Mouse (Mus musculus): ENCODE results near the gene Tbx4. TPM values are rescaled to one million over a fixed set of nuclear protein-coding genes. Genes with fewer than 3 reads are reported as not detected.
A peak's percentile ranks its signal among the peaks of the same experiment; 100 is the strongest.

Gene Tbx4
- polyA plus RNA-seq, 1 experiment from 2014 or later = 0.21 TPM

DNA sequence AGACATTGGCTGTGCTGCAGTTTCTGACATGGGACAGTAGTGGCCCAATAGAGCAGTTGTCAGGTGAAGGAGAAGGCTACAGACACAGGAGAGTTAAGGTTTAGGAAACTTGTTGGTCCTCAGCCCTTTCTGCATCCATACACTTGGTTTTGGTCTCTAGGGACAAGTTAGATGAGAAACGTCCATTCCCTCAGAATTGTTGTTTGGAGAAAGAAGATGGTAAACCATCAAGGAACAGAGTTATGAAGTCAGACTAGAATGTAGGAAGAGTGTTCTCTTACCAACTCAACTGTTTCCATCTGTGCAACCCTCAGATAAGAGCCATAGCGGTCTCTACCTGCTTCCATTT, 5.4 kb downstream of the Tbx4 start:
- H3K4me2 ChIP-seq (ENCODE audit: low read depth, low read length, severe bottlenecking) = no peak overlapping the region
- H3K4me3 ChIP-seq (ENCODE audit: low read depth, low read length) = no peak overlapping the region
- 8% methylated on average over 2 of the region's 2 CpGs for WGBS
- peaks cover 12% of the 10 kb centered on the region; the same call in 1 of the 2 replicates for H3K4me1 ChIP-seq (replicated peaks; ENCODE audit: control insufficient read depth, insufficient read depth, low read length)
- H3K27ac ChIP-seq (ENCODE audit: low read depth, low read length) = no peak overlapping the region
- H3K9ac ChIP-seq (ENCODE audit: low read length) = no peak overlapping the region
- no peak for DNase-seq (ENCODE audit: low spot score)
- H3K36me3 ChIP-seq (ENCODE audit: control insufficient read depth, insufficient read depth, low read length) = no peaks in the 10 kb centered on the region
- no peaks in the 10 kb centered on the region for H3K9me3 ChIP-seq (ENCODE audit: control insufficient read depth, low read length)
- no peak for ATAC-seq (replicated peaks; ENCODE audit: low FRiP score)
- H3K27me3 ChIP-seq (ENCODE audit: control insufficient read depth, insufficient read depth, low read length) = peaks cover 87% of the 10 kb centered on the region

DNA sequence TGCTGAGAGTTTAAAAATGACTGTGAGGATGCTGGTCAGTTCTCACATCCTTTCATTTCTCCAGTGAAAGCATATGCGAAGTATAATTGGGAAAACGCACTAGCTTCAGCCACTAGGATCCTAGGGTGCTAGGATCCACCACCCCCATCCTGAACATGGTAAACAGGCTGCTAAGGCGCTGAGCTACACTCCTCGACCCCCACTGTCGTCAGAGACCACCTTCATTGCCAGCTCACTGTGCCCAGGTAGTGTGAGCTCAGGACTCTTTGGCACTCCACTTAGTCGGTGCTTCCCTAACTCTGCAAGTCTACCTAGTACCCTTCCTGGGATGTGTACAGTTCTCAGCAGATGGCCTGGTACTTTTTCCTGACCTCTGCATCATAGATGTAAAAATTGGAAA, 6.5 kb downstream of the Tbx4 start:
- ATAC-seq (replicated peaks; ENCODE audit: low FRiP score) (no peak), DNase-seq (ENCODE audit: low spot score) (no peak)
- Histone ChIP-seq H3K27me3 (ENCODE audit: control insufficient read depth, insufficient read depth, low read length) (peaks cover 95% of the 10 kb centered on the region), H3K27ac (ENCODE audit: low read depth, low read length) (no peak overlapping the region), H3K9me3 (ENCODE audit: control insufficient read depth, low read length) (no peaks in the 10 kb centered on the region), H3K4me2 (ENCODE audit: low read depth, low read length, severe bottlenecking) (no peak overlapping the region), H3K9ac (ENCODE audit: low read length) (no peak overlapping the region), H3K4me3 (ENCODE audit: low read depth, low read length) (no peak overlapping the region), H3K4me1 (replicated peaks; ENCODE audit: control insufficient read depth, insufficient read depth, low read length) (peaks cover 12% of the 10 kb centered on the region; the same call in 1 of the 2 replicates), H3K36me3 (ENCODE audit: control insufficient read depth, insufficient read depth, low read length) (no peaks in the 10 kb centered on the region)
- 2% methylated on average over 6 of the region's 6 CpGs for WGBS

DNA sequence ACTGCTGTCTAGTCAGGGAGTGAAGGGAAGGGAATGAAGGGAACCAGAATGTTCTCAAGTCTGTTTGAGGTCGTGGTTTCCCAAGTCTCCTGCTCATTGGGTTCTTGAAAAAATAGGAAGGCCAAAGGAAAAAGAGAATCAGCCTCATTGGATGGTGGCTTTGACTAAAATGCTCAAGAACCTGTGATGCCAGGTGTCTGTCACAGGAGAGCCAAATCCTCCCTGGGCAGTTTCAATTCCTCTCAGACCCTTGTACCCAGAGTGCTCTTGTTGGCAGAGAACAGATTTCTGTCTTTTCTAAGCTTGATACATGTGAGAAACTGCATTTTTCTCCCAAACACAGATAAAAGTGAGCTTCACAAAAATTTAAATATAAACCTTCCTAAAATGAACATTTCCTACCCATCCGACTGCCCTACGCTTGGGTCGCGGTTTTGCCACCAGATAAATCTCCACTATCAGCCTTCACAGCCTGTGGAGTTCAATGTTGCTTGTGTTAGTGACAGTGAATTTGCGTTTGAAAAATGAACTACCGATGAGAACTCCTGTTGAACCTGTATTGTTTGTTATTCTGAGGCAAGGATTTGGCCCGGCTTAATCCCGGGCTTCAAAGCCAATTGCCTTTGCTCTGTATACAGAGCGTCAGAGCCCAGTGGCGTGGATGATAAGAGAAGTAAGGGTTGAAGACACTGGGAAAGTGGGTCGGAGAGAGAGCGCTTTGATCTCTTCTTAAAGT, 7.3 kb downstream of the Tbx4 start:
- Histone ChIP-seq H3K9ac (ENCODE audit: low read length) (no peak overlapping the region), H3K4me2 (ENCODE audit: low read depth, low read length, severe bottlenecking) (no peak overlapping the region), H3K9me3 (ENCODE audit: control insufficient read depth, low read length) (no peaks in the 10 kb centered on the region), H3K27me3 (ENCODE audit: control insufficient read depth, insufficient read depth, low read length) (peaks cover 95% of the 10 kb centered on the region), H3K4me3 (ENCODE audit: low read depth, low read length) (no peak overlapping the region), H3K27ac (ENCODE audit: low read depth, low read length) (no peak overlapping the region), H3K36me3 (ENCODE audit: control insufficient read depth, insufficient read depth, low read length) (no peaks in the 10 kb centered on the region), H3K4me1 (replicated peaks; ENCODE audit: control insufficient read depth, insufficient read depth, low read length) (0 out of 2 replicates have a peak, but pooled peaks cover 8% of the 10 kb centered on the region)
- WGBS = under 1% methylated on average over 13 of the region's 13 CpGs
- ATAC-seq (replicated peaks; ENCODE audit: low FRiP score) (no peak), DNase-seq (ENCODE audit: low spot score) (no peak)

DNA sequence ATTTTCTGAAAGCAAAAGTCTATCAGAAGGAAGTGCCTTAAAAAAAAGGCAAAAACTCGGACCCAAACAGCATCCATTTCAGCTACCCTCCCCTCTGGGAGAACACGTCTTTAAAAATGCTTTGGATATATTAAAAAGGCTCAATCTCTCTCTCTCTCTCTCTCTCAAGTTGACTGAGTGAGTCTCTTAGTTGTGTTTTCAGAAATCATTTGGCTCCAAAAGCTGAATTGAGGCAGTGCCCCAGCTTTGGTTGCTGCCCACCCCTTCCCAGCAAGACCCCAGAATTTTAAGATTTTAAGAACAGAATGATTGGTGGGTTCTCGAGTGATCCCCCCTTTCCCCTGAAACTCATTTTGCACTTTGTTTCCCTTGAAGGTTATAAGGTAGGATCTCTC, 7.9 kb downstream of the Tbx4 start:
- no peak for DNase-seq (ENCODE audit: low spot score)
- no peak overlapping the region for H3K9ac ChIP-seq (ENCODE audit: low read length)
- ATAC-seq (replicated peaks; ENCODE audit: low FRiP score) = no peak
- H3K9me3 ChIP-seq (ENCODE audit: control insufficient read depth, low read length) = no peaks in the 10 kb centered on the region
- no peak overlapping the region for H3K4me3 ChIP-seq (ENCODE audit: low read depth, low read length)
- no peaks in the 10 kb centered on the region for H3K36me3 ChIP-seq (ENCODE audit: control insufficient read depth, insufficient read depth, low read length)
- H3K4me2 ChIP-seq (ENCODE audit: low read depth, low read length, severe bottlenecking) = no peak overlapping the region
- 0 out of 2 replicates have a peak, but pooled peaks cover 8% of the 10 kb centered on the region for H3K4me1 ChIP-seq (replicated peaks; ENCODE audit: control insufficient read depth, insufficient read depth, low read length)
- peaks cover 90% of the 10 kb centered on the region for H3K27me3 ChIP-seq (ENCODE audit: control insufficient read depth, insufficient read depth, low read length)
- WGBS = 1% methylated on average over 3 of the region's 3 CpGs
- no peak overlapping the region for H3K27ac ChIP-seq (ENCODE audit: low read depth, low read length)

DNA sequence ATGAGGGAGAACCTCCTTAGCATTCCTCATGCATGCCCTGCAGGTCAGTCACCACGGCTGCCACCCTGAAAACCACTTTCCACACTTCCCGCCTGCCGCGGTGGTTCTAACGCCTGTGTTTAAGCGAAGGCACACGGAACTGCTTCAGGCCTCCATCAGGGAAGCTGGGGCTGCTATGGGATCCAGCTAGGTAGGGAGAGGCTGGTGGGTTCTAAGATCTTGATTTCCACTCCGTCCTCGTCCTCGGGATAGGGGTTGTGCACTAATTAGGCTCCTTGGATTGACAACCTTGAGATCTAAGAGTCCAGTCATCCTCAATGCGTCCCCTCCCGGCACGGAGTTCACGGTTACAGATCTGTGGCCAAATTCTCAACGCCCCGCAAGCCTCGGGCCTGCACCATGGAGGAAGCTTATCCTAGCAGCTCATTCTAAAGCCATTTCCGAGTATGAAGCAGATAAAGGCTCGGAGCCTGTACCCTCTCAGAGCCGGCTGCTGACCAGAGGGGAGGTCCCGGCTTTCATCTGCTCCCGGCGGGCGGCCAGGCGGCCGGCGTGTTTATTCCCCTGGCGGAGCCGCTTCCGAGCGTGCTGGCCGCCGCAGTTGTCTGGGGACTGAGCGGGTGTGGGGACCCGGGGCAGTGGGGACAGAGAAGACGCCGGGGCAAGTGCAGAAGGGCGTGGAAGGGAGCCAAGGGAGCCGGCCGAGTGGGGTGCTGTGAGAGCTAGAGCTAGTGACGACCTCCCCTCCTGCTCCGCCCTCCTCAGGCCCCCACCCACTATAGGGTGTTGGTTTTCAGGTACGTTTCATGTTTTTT, 8.7 kb downstream of the Tbx4 start:
- H3K27me3 ChIP-seq (ENCODE audit: control insufficient read depth, insufficient read depth, low read length) = peaks cover 84% of the 10 kb centered on the region
- peak overlapping the region; percentile 23 for H3K4me3 ChIP-seq (ENCODE audit: low read depth, low read length)
- no peaks in the 10 kb centered on the region for H3K36me3 ChIP-seq (ENCODE audit: control insufficient read depth, insufficient read depth, low read length)
- no peaks in the 10 kb centered on the region for H3K9me3 ChIP-seq (ENCODE audit: control insufficient read depth, low read length)
- peak overlapping the region; percentile 43 for H3K4me2 ChIP-seq (ENCODE audit: low read depth, low read length, severe bottlenecking)
- DNase-seq (ENCODE audit: low spot score) = peak; percentile 67
- H3K27ac ChIP-seq (ENCODE audit: low read depth, low read length) = no peak overlapping the region
- under 1% methylated on average over 43 of the region's 43 CpGs for WGBS
- H3K9ac ChIP-seq (ENCODE audit: low read length) = no peak overlapping the region
- 0 out of 2 replicates have a peak, but pooled peaks have one; percentile 51 for ATAC-seq (replicated peaks; ENCODE audit: low FRiP score)
- H3K4me1 ChIP-seq (replicated peaks; ENCODE audit: control insufficient read depth, insufficient read depth, low read length) = 0 out of 2 replicates have a peak, but pooled peaks cover 8% of the 10 kb centered on the region

DNA sequence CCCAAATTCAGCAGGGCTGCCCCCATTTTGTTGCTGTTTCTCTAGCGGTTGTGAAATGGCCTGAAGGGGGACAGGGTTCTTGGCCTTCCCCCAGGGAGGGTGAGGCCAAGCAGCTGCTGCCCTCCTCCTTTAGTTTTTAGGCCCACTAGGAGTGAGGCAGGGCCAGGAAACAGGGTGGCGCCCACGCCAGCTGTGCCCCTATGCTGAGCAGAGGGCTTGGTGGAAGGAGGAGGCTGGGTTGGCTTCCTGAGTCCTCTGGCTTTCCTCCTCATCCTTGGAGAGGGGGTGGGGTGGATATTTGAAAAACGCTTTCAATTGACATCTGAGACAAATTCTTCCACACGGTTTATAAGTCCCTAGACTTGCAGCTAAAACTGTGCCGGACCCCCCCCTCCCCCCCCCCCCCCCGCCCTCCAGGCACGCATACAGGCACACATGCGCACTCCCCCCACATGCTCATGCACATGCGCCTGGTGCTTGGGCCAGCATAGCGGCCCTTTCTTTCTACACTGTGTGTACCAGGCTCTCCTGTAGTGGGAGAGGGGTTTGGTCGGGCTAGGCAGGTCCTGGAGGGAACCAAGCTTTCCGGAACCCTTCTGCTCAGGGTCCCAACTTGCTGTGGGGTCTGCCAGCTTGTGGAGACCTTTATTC, 10.2 kb downstream of the Tbx4 start:
- H3K4me1 ChIP-seq (replicated peaks; ENCODE audit: control insufficient read depth, insufficient read depth, low read length) = 0 out of 2 replicates have a peak, but pooled peaks cover 4% of the 10 kb centered on the region
- 25% methylated on average over 10 of the region's 13 CpGs for WGBS
- no peaks in the 10 kb centered on the region for H3K36me3 ChIP-seq (ENCODE audit: control insufficient read depth, insufficient read depth, low read length)
- peaks cover 71% of the 10 kb centered on the region for H3K27me3 ChIP-seq (ENCODE audit: control insufficient read depth, insufficient read depth, low read length)
- no peak for ATAC-seq (replicated peaks; ENCODE audit: low FRiP score)
- H3K4me3 ChIP-seq (ENCODE audit: low read depth, low read length) = no peak overlapping the region
- DNase-seq (ENCODE audit: low spot score) = no peak
- H3K9me3 ChIP-seq (ENCODE audit: control insufficient read depth, low read length) = no peaks in the 10 kb centered on the region
- H3K27ac ChIP-seq (ENCODE audit: low read depth, low read length) = no peak overlapping the region
- no peak overlapping the region for H3K9ac ChIP-seq (ENCODE audit: low read length)
- no peak overlapping the region for H3K4me2 ChIP-seq (ENCODE audit: low read depth, low read length, severe bottlenecking)

DNA sequence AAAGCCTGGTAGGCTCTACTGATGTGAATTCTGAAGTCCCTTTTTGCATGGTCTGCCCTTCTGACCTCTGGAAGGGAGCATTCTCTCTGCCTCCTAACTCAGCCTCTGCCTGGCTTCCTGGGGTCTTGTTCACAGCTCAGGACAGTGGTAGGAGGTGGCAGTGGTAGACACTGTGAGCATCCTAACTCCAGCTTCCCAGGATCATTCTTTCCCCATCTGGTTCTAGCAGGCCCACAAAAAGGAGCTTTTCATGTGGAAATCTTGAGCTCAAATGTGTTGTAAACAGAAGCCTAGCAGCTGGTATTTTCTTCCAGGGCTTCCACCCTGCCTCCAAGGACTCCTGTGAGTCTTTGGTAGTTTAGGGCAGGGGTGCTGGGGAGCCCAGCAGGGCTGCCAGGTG, 14.1 kb downstream of the Tbx4 start:
- H3K9ac ChIP-seq (ENCODE audit: low read length) = no peak overlapping the region
- peaks cover 34% of the 10 kb centered on the region for H3K27me3 ChIP-seq (ENCODE audit: control insufficient read depth, insufficient read depth, low read length)
- DNase-seq (ENCODE audit: low spot score) = no peak
- no peak overlapping the region for H3K4me2 ChIP-seq (ENCODE audit: low read depth, low read length, severe bottlenecking)
- H3K4me1 ChIP-seq (replicated peaks; ENCODE audit: control insufficient read depth, insufficient read depth, low read length) = no peaks in the 10 kb centered on the region
- H3K9me3 ChIP-seq (ENCODE audit: control insufficient read depth, low read length) = no peaks in the 10 kb centered on the region
- H3K4me3 ChIP-seq (ENCODE audit: low read depth, low read length) = no peak overlapping the region
- H3K27ac ChIP-seq (ENCODE audit: low read depth, low read length) = no peak overlapping the region
- no peaks in the 10 kb centered on the region for H3K36me3 ChIP-seq (ENCODE audit: control insufficient read depth, insufficient read depth, low read length)
- ATAC-seq (replicated peaks; ENCODE audit: low FRiP score) = no peak

DNA sequence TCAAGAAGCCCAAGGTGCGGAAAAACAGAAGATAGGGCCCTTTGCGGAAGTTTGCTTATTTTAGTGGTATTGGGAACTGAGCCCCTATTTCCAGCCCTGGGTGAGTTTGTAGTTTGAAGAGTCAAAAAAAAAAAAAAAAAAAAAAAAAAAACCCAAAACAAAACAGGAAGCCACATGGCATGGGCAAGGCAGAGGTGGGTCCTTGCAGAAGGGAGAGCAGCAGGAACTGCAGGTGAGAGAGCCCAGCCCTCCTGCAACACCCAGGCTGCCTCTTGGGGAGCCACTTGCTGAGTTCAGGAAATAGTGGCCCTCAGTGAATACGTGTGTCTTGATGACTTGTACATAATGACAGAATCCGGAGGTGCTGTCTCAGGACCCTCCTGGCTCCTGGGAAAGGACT, 23.3 kb downstream of the Tbx4 start:
- no peaks in the 10 kb centered on the region for H3K36me3 ChIP-seq (ENCODE audit: control insufficient read depth, insufficient read depth, low read length)
- no peaks in the 10 kb centered on the region for H3K4me1 ChIP-seq (replicated peaks; ENCODE audit: control insufficient read depth, insufficient read depth, low read length)
- 71% methylated on average over 4 of the region's 4 CpGs for WGBS
- no peaks in the 10 kb centered on the region for H3K27me3 ChIP-seq (ENCODE audit: control insufficient read depth, insufficient read depth, low read length)
- no peaks in the 10 kb centered on the region for H3K9me3 ChIP-seq (ENCODE audit: control insufficient read depth, low read length)
- H3K9ac ChIP-seq (ENCODE audit: low read length) = no peak overlapping the region
- H3K27ac ChIP-seq (ENCODE audit: low read depth, low read length) = no peak overlapping the region
- DNase-seq (ENCODE audit: low spot score) = no peak
- no peak overlapping the region for H3K4me3 ChIP-seq (ENCODE audit: low read depth, low read length)
- no peak for ATAC-seq (replicated peaks; ENCODE audit: low FRiP score)
- no peak overlapping the region for H3K4me2 ChIP-seq (ENCODE audit: low read depth, low read length, severe bottlenecking)
